Mouse (Mus musculus) cerebellum, adult 2 months (tissue): ENCODE results near the gene Dnajc28.

Source experiments
- CTCF ChIP-seq: fragments of 200-500 bp; IDR thresholded peaks from 2 replicates; pipeline ENCODE4 v1.5.1; 2011; ENCODE audit warnings: low read depth, mild to moderate bottlenecking, control low read depth, low read length, moderate library complexity, borderline replicate concordance; ENCODE audit not compliant: insufficient read depth
- POLR2A ChIP-seq: fragments of 200-500 bp; IDR thresholded peaks from 2 replicates; pipeline ENCODE4 v1.6.1; 2011; ENCODE audit warnings: low read length, control low read depth, borderline replicate concordance; ENCODE audit not compliant: insufficient read depth

- TF ChIP-seq POLR2A: no peak
- no peak for TF ChIP-seq CTCF
Observed at GRCm38 (mm10) chr16:91644901-91645300, 26.1 kb upstream of the Dnajc28 start.
